Mouse (Mus musculus): ENCODE measurements around the gene Scn7a.

GRCm38 (mm10) chr2:66762905-66763304 is 21.8 kb downstream of the Scn7a start:
- TF ChIP-seq CTCF (conservative IDR thresholded peaks at IDR 0.05; ENCODE audit: low read length) (peak; percentile 86), POU5F1 (IDR thresholded peaks at IDR 0.05; ENCODE audit: borderline replicate concordance, low read length) (no peak)

All from E14TG2a.4 (cell line).